Mouse (Mus musculus): ENCODE measurements around the gene Ccdc69. TPM values are rescaled to one million over a fixed set of nuclear protein-coding genes. Genes with fewer than 3 reads are reported as not detected.
A peak's percentile ranks its signal among the peaks of the same experiment; 100 is the strongest.

Gene Ccdc69
- polyA plus RNA-seq, 1 experiment from 2014 or later = 0.32 TPM

DNA sequence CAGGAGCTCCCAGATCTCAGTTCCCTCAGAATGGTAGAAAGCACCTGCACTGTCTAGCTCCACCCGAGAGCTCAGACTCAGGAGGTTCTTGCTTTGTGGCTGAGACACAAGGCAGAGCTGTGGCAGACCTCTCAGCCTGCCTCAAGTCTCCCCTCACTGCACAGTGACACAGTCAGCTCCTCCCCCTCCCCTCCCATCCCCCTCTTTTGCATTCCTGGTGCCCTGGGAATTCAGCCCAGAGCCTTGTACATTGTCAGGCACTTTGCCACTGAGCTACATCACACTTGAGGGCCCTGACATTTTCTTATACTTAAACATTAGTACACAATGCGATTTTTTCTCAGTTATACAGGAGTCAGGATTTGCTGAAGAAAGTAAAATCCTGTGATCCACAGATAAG lies 8.9 kb downstream of the Ccdc69 start:
- no peak overlapping the region for H3K27ac ChIP-seq (replicated peaks)
- H3K4me3 ChIP-seq = no peak overlapping the region
- no peak overlapping the region for H3K4me2 ChIP-seq (replicated peaks)
- no peaks in the 10 kb centered on the region for H3K36me3 ChIP-seq
- peak; percentile 38; the same call in 1 of the 2 replicates for ATAC-seq (replicated peaks)
- peaks cover 5% of the 10 kb centered on the region; the same call in 1 of the 2 replicates for H3K4me1 ChIP-seq
- no peaks in the 10 kb centered on the region for H3K27me3 ChIP-seq
- no peaks in the 10 kb centered on the region for H3K9me3 ChIP-seq
- no peak overlapping the region for H3K9ac ChIP-seq (replicated peaks)
- 32% methylated on average over 2 of the region's 2 CpGs for WGBS

DNA sequence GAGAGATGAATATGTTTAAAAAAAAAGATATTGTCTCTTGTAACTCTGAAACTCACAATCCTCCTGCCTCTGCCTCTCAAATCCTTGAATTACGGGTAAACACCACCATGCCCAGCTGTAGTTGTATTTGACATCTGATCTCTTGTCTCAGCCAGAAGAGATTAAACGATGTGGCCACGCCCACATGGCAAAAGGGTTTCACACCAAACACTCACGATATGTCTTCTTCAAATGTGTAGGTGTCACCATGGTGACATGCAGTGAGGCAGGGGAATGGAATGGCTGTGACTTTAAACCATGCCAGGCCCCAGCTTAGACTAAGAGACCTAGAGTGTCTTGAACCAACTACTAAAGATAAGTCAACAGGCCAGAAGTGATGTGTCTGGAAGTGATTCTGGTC lies 11.0 kb downstream of the Ccdc69 start:
- Histone ChIP-seq H3K4me1 (peaks cover 5% of the 10 kb centered on the region; the same call in 1 of the 2 replicates), H3K9me3 (no peaks in the 10 kb centered on the region), H3K36me3 (no peaks in the 10 kb centered on the region), H3K27me3 (no peaks in the 10 kb centered on the region), H3K4me3 (no peak overlapping the region), H3K9ac (replicated peaks) (no peak overlapping the region), H3K27ac (replicated peaks) (no peak overlapping the region), H3K4me2 (replicated peaks) (no peak overlapping the region)
- no peak for ATAC-seq (replicated peaks)
- WGBS = 56% methylated on average over 4 of the region's 4 CpGs

DNA sequence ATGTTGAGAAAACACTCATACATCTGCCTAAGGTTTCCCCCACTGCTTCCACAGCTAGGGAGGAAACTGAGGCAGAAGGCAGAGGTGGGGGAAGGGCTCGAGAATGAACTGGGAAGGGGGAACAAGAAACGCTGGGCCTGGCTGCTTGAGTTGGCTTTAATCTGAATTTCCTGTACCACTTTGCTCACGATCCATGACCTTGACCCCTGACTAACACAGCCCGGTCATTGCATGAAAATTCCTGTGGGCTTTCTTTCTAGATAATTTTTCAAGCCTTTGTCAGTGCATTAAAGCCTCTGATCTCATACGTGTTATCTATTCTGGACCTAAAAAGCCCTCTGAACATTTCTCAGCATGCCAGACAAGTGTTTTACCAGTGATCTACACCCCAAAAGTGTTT lies 15.1 kb downstream of the Ccdc69 start:
- Histone ChIP-seq H3K9me3 (no peaks in the 10 kb centered on the region), H3K27ac (replicated peaks) (no peak overlapping the region), H3K4me2 (replicated peaks) (no peak overlapping the region), H3K36me3 (no peaks in the 10 kb centered on the region), H3K27me3 (no peaks in the 10 kb centered on the region), H3K9ac (replicated peaks) (no peak overlapping the region), H3K4me1 (no peaks in the 10 kb centered on the region), H3K4me3 (no peak overlapping the region)
- no peak for ATAC-seq (replicated peaks)
- 79% methylated on average over 5 of the region's 5 CpGs for WGBS

DNA sequence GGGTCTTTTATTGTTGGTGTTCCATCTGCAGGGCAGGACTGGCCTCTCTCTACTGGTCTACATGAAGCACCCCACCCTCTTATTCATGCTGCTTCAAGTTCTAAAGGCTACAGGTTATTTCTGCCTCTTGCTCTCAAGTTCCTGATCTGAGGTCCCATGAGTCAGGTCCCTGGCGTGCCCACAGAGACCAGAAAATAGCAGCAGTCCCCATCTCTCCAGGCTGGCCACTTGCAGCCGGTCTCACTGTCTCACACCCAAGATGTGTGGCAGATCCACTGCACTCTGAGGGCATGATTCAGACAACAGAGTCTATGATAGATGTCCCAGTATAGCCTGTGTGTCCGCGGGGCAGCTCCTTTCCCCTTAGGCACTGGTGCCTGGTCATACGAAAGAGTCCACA lies 17.1 kb downstream of the Ccdc69 start:
- Histone ChIP-seq H3K4me1 (no peaks in the 10 kb centered on the region), H3K9me3 (no peaks in the 10 kb centered on the region), H3K36me3 (no peaks in the 10 kb centered on the region), H3K4me2 (replicated peaks) (no peak overlapping the region), H3K27me3 (no peaks in the 10 kb centered on the region), H3K27ac (replicated peaks) (no peak overlapping the region), H3K4me3 (no peak overlapping the region), H3K9ac (replicated peaks) (no peak overlapping the region)
- WGBS = 93% methylated on average over 5 of the region's 5 CpGs
- ATAC-seq (replicated peaks) = no peak

DNA sequence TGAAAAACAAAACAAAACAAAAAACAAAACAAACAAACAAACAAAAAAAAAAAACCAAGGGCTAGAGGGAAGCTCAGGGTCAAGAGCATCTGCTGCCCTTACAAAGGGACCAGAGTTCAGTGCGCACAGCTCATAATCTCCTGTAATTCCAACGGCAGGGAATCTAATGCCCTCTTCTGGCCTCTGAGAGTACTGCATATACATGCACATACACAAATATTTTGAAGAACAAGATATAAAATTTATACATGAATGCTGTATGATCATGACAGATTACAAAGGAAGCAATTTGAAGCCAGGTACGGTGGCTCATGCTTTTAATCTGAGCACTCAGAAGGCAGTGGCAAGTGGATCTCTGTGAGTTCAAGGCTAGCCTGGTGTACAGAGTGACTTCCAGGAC lies 20.4 kb downstream of the Ccdc69 start:
- 81% methylated on average over 3 of the region's 3 CpGs for WGBS
- Histone ChIP-seq H3K27me3 (no peaks in the 10 kb centered on the region), H3K36me3 (no peaks in the 10 kb centered on the region), H3K9ac (replicated peaks) (no peak overlapping the region), H3K4me2 (replicated peaks) (no peak overlapping the region), H3K9me3 (no peaks in the 10 kb centered on the region), H3K27ac (replicated peaks) (no peak overlapping the region), H3K4me3 (no peak overlapping the region), H3K4me1 (no peaks in the 10 kb centered on the region)
- ATAC-seq (replicated peaks) = no peak

DNA sequence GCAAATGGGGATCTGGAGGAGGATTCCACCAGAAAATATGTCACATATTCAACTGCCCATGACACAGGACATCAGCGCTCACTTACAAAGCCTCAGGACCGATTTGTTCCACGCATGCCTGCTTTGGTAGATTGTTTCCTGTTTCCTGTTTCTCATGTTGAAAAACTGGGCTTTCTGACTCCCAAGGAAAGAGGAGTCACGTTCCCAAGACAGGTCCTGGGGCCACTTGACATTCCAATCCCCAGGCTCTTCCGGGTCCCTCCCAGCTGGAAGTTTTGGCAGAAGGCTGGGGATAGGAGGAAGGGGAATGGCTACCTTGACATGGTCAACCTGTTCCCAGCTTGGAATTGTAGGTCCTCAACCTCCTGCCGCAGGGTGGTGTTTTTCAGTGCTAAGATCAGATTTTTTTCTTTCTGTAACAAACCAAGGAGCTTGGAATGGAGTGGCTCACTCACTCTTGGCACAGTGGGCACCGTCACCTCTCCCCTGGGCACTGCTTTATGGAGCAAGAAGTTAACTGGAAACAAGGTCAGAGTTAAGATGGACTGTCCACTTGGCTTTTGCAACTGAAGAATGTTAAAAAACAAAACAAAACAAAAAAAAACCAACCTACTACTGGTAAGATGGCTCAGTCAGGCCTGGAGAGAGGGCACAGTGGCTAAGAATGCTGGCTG lies 27.0 kb downstream of the Ccdc69 start:
- no peak for ATAC-seq (replicated peaks)
- no peak overlapping the region for H3K9ac ChIP-seq (replicated peaks)
- H3K4me2 ChIP-seq (replicated peaks) = no peak overlapping the region
- no peak overlapping the region for H3K27ac ChIP-seq (replicated peaks)
- H3K4me3 ChIP-seq = no peak overlapping the region
- H3K36me3 ChIP-seq = no peaks in the 10 kb centered on the region
- H3K9me3 ChIP-seq = no peaks in the 10 kb centered on the region
- no peaks in the 10 kb centered on the region for H3K27me3 ChIP-seq
- no peaks in the 10 kb centered on the region for H3K4me1 ChIP-seq
- 84% methylated on average over 7 of the region's 7 CpGs for WGBS

DNA sequence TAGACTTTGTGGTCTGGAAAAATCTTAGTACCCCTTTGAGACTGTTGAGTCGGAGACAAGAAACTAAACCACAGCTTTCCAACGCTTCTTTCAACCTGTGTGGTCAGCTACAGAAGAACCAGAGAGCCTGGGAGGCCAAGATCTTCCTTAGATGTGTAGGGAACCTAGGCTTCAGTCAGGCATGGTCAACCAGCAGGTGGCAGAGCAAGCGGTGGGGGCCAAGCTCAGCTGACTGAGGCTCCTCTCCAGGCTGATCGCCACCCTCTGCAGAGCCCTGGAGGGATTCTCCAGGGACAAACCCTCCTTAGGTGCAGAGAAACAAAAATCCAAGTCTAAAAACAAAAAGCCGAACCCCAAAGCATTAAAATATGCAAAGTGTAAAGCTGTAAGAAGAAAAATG lies 31.3 kb downstream of the Ccdc69 start:
- Histone ChIP-seq H3K4me3 (no peak overlapping the region), H3K9ac (replicated peaks) (no peak overlapping the region), H3K36me3 (no peaks in the 10 kb centered on the region), H3K9me3 (no peaks in the 10 kb centered on the region), H3K4me1 (no peaks in the 10 kb centered on the region), H3K27ac (replicated peaks) (no peak overlapping the region), H3K4me2 (replicated peaks) (no peak overlapping the region), H3K27me3 (no peaks in the 10 kb centered on the region)
- ATAC-seq (replicated peaks) = no peak
- 59% methylated on average over 5 of the region's 5 CpGs for WGBS

DNA sequence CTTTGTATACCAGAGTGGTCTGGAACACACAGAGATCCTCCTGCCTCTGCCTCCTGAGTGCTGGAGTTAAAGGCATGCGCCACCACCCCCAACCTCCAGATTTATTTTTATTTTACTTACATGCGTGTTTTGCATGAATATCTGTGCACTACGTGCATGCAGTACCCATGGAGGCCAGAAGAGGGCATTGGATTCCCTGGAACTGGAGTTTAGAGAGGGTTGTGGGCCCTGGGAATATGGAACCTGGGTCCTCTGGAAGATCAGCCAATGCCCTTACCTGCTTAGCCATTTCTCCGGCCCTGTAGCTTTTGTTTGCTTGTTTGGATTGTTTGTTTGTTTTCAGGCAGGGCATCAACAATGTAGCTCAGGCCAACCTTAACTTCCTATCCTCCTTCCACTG lies 36.6 kb downstream of the Ccdc69 start:
- no peak overlapping the region for H3K4me3 ChIP-seq
- H3K9me3 ChIP-seq = no peaks in the 10 kb centered on the region
- no peak overlapping the region for H3K9ac ChIP-seq (replicated peaks)
- WGBS = 80% methylated on average over 4 of the region's 4 CpGs
- no peak overlapping the region for H3K4me2 ChIP-seq (replicated peaks)
- H3K27ac ChIP-seq (replicated peaks) = no peak overlapping the region
- H3K27me3 ChIP-seq = no peaks in the 10 kb centered on the region
- no peak for ATAC-seq (replicated peaks)
- H3K36me3 ChIP-seq = no peaks in the 10 kb centered on the region
- H3K4me1 ChIP-seq = 0 out of 2 replicates have a peak, but pooled peaks cover 3% of the 10 kb centered on the region

DNA sequence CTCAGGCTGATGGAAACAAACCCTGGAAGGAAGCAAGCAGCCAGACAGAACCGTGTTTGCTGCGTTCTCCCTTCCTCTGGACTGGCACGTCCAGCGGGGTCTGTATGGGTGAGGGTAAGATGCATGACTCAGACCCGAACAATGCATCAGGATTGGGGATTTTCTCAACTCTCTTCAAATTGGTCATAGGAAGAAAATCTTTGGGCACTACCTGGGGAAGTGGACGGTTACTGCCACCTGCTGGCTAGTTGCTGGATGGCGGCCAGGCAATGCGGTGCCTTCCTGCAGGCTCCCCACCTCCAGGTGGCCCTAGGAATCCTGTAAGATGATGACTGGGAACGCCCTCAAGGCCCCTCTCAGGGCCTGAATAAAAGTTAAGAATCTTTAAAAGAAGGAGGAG lies 38.3 kb downstream of the Ccdc69 start:
- no peaks in the 10 kb centered on the region for H3K27me3 ChIP-seq
- no peak overlapping the region for H3K4me3 ChIP-seq
- H3K4me1 ChIP-seq = 0 out of 2 replicates have a peak, but pooled peaks cover 3% of the 10 kb centered on the region
- no peaks in the 10 kb centered on the region for H3K9me3 ChIP-seq
- peak; percentile 48; the same call in 1 of the 2 replicates for ATAC-seq (replicated peaks)
- H3K36me3 ChIP-seq = no peaks in the 10 kb centered on the region
- 5% methylated on average over 9 of the region's 9 CpGs for WGBS
- no peak overlapping the region for H3K4me2 ChIP-seq (replicated peaks)
- H3K27ac ChIP-seq (replicated peaks) = no peak overlapping the region
- no peak overlapping the region for H3K9ac ChIP-seq (replicated peaks)

DNA sequence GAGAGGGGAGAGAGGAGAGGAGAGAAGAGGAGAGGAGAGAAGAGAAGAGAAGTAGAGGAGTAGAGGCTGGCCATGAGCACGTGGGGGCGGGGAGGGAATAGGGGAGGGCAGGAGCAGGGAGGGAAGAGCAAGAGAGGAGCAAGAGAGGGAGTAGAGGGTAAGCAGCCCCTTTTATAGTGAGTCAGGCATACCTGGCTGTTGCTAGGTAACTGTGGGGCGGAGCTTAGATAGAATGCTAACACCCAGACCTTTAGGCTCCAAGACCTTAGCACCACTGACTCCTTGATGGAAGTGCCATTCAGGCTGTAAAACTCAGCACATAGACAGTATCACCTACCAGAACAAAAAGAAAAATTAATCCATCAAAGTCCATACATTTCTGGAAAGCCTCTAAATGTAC lies 41.3 kb downstream of the Ccdc69 start:
- Histone ChIP-seq H3K9me3 (no peaks in the 10 kb centered on the region), H3K4me3 (no peak overlapping the region), H3K4me1 (peaks cover 23% of the 10 kb centered on the region), H3K4me2 (replicated peaks) (no peak overlapping the region), H3K36me3 (no peaks in the 10 kb centered on the region), H3K27me3 (no peaks in the 10 kb centered on the region), H3K9ac (replicated peaks) (no peak overlapping the region), H3K27ac (replicated peaks) (no peak overlapping the region)
- no peak for ATAC-seq (replicated peaks)
- WGBS = 39% methylated on average over 3 of the region's 3 CpGs

DNA sequence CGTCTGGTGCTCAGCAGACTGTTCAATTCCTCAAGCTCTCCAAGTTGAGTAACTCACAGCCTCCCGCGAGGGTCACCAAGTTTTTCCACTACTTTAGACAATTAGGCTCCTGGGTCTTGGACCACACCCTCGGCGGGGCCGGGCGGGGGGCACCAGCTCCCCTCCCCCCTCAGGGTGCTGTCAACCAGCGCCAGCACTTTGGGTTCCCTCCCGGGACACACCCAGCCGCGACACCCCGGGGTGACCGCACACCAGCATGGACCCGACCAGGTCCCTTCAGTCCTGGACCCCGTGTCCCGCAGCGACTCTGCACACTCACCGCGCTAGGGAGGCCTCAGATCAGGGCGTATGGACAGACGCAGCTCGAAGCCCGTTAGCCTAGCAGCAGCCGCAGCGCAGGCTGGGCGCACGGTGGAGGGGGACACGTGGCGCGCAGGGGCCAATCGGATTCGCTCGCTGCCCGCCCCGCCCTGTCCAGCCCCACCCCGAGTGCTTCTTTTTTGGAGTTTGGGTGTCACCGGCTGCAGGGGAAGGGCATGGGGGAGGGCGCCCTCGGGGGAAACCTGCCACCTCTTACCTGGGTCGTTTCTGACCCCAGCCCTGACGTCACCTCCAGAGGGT lies 44.8 kb downstream of the Ccdc69 start, which contains the start of gene Anxa6:
Gene Anxa6 (minus strand): TSS at position 406 of the 621 bp plus-strand sequence.
- Histone ChIP-seq H3K4me2 (replicated peaks) (peak within 1 kb of the TSS; percentile 98), H3K36me3 (no peaks in the 10 kb centered on the region), H3K4me1 (peaks cover 26% of the 10 kb centered on the region), H3K27me3 (no peaks in the 10 kb centered on the region), H3K4me3 (peak within 1 kb of the TSS; percentile 61), H3K9me3 (no peaks in the 10 kb centered on the region), H3K9ac (replicated peaks) (peak within 1 kb of the TSS; percentile 63), H3K27ac (replicated peaks) (0 out of 2 replicates have a peak within 1 kb of the TSS, but pooled peaks have one; percentile 28)
- peak; percentile 94 for ATAC-seq (replicated peaks)
- under 1% methylated on average over 41 of the region's 41 CpGs for WGBS

DNA sequence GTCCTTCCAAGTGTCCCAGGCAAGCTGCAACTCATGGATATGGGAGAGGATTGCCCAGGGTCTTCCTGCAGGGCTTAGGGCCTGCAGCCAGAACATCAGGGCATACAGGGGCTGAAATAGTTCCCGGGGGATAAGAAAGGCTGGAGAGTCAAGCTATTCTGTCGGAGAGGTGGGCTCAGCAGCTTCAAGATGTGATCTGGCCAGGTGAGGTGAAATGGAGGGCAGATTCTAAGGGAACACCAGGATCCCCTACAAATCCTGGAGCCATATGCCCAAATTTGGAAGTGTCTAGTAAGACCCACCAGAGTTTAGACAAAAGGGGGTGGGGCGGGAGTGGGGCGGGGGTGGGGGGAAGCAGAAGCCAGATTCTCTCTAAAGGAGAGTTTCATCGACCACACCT lies 45.6 kb downstream of the Ccdc69 start:
- 18% methylated on average over 5 of the region's 5 CpGs for WGBS
- H3K4me2 ChIP-seq (replicated peaks) = peak overlapping the region; percentile 98
- H3K9me3 ChIP-seq = no peaks in the 10 kb centered on the region
- H3K4me3 ChIP-seq = peak overlapping the region; percentile 61
- no peaks in the 10 kb centered on the region for H3K36me3 ChIP-seq
- peaks cover 26% of the 10 kb centered on the region for H3K4me1 ChIP-seq
- no peaks in the 10 kb centered on the region for H3K27me3 ChIP-seq
- no peak for ATAC-seq (replicated peaks)
- H3K9ac ChIP-seq (replicated peaks) = peak overlapping the region; percentile 63
- H3K27ac ChIP-seq (replicated peaks) = 0 out of 2 replicates have a peak overlapping the region, but pooled peaks have one; percentile 28

All from forebrain, embryonic 15.5 days (tissue).